Mouse (Mus musculus) right cerebral cortex, postnatal 10 days (tissue): Measurements from ENCODE around the gene Cdh23.
A peak's percentile ranks its signal among the peaks of the same experiment; 100 is the strongest.

Experiments
- DNase-seq, 2 experiments: peaks; one replicate each; pipeline ENCODE4 v3.0.0; 2021; ENCODE audit warnings: low spot score in 2 of 2

Cdh23 gene

GRCm38 (mm10) chr10:60708837-60709236 lies 12.5 kb upstream of the Cdh23 start:
- no peak for DNase-seq

- no peak for DNase-seq
These were observed 10.0 kb upstream of the Cdh23 start for GRCm38 (mm10) chr10:60706268-60706667.

- no peak for DNase-seq
These were observed 8.8 kb upstream of the Cdh23 start for GRCm38 (mm10) chr10:60705134-60705533.

- no peak for DNase-seq
These were observed 1.5 kb upstream of the Cdh23 start for GRCm38 (mm10) chr10:60697775-60698174.

GRCm38 (mm10) chr10:60696975-60697374 lies 685 bp upstream of the Cdh23 start:
- DNase-seq = peak; percentile 38 to 63

GRCm38 (mm10) chr10:60691671-60692390 lies 4.5 kb downstream of the Cdh23 start:
- peak; percentile 48 to 52 for DNase-seq

GRCm38 (mm10) chr10:60690960-60691359 lies 5.3 kb downstream of the Cdh23 start:
- no peak for DNase-seq

- DNase-seq = no peak
These were observed 6.9 kb downstream of the Cdh23 start for GRCm38 (mm10) chr10:60689396-60689795.

- peak; percentile 63 to 72 for DNase-seq
These were observed 9.1 kb downstream of the Cdh23 start for GRCm38 (mm10) chr10:60687011-60687776.

GRCm38 (mm10) chr10:60686641-60686975 lies 9.7 kb downstream of the Cdh23 start:
- no peak for DNase-seq

- peak; percentile 24 to 36 for DNase-seq
These were observed 10.3 kb downstream of the Cdh23 start for GRCm38 (mm10) chr10:60685764-60686640.

- no peak for DNase-seq
These were observed 17.4 kb downstream of the Cdh23 start for GRCm38 (mm10) chr10:60678926-60679325.

- DNase-seq = no peak
These were observed 19.0 kb downstream of the Cdh23 start for GRCm38 (mm10) chr10:60677319-60677718.

GRCm38 (mm10) chr10:60670166-60670565 lies 26.1 kb downstream of the Cdh23 start:
- DNase-seq = no peak

GRCm38 (mm10) chr10:60668591-60668990 lies 27.7 kb downstream of the Cdh23 start:
- DNase-seq = no peak

- DNase-seq = no peak
These were observed 35.3 kb downstream of the Cdh23 start for GRCm38 (mm10) chr10:60660986-60661385.

GRCm38 (mm10) chr10:60659450-60660020 lies 36.8 kb downstream of the Cdh23 start:
- DNase-seq = no peak

- DNase-seq = no peak
These were observed 38.1 kb downstream of the Cdh23 start for GRCm38 (mm10) chr10:60658176-60658575.

GRCm38 (mm10) chr10:60653675-60654074 lies 42.6 kb downstream of the Cdh23 start:
- no peak for DNase-seq

GRCm38 (mm10) chr10:60653106-60653505 lies 43.2 kb downstream of the Cdh23 start:
- DNase-seq = no peak

GRCm38 (mm10) chr10:60644079-60644641 lies 52.1 kb downstream of the Cdh23 start:
- DNase-seq = no peak

- peak; percentile 47 to 48 for DNase-seq
These were observed 57.0 kb downstream of the Cdh23 start for GRCm38 (mm10) chr10:60639291-60639690.
